Comparison of ENCODE assay signal across 8 mouse cellular contexts in genomic region chr1:166048230-166048911, GRCm38 (mm10). TPM values are rescaled to one million over a fixed set of nuclear protein-coding genes. Genes with fewer than 3 reads are reported as not detected.
DNase-seq lines count a peak whose midpoint lies in the region; ATAC-seq lines count a peak whose summit lies in the region.

No protein-coding gene starts in this region.

- peak overlapping the region; percentile 94 for H3K4me2 ChIP-seq in embryonic facial prominence, embryonic 13.5 days
- H3K4me2 ChIP-seq in stomach, embryonic 16.5 days (ENCODE audit: low read depth, low read length): peak overlapping the region; percentile 84

- no peaks in the 10 kb centered on the region for H3K36me3 ChIP-seq in embryonic facial prominence, embryonic 13.5 days
- no peaks in the 10 kb centered on the region for H3K36me3 ChIP-seq in stomach, embryonic 16.5 days (ENCODE audit: control insufficient read depth, insufficient read depth, low read length)

- peaks cover 43% of the 10 kb centered on the region for H3K4me1 ChIP-seq in embryonic facial prominence, embryonic 13.5 days
- H3K4me1 ChIP-seq in stomach, embryonic 16.5 days (ENCODE audit: control insufficient read depth, insufficient read depth, low read length): peaks cover 17% of the 10 kb centered on the region; the same call in 1 of the 2 replicates

- ATAC-seq in embryonic facial prominence, embryonic 13.5 days (ENCODE audit: insufficient number of reproducible peaks, insufficient read depth, low FRiP score, low TSS enrichment, low read depth): no peak
- ATAC-seq in inflammation-experienced regulatory T-cells, adult 6 months: peak; percentile 62
- peak; percentile 53 for ATAC-seq in megakaryocyte, adult 5-6 weeks (ENCODE audit: poor library complexity, severe bottlenecking)
- ATAC-seq in stomach, embryonic 16.5 days (ENCODE audit: insufficient read depth, low FRiP score): no peak
- no peak for ATAC-seq in erythroblast, adult 5-6 weeks (replicated peaks; ENCODE audit: low FRiP score, poor library complexity, severe bottlenecking)

- H3K9ac ChIP-seq in embryonic facial prominence, embryonic 13.5 days: peak overlapping the region; percentile 64
- peak overlapping the region; percentile 61 for H3K9ac ChIP-seq in stomach, embryonic 16.5 days (ENCODE audit: low read length)

- peak overlapping the region; percentile 48 for H3K27ac ChIP-seq in embryonic facial prominence, embryonic 13.5 days
- H3K27ac ChIP-seq in stomach, embryonic 16.5 days (ENCODE audit: low read length): no peak overlapping the region

- WGBS in embryonic facial prominence, embryonic 13.5 days: under 1% methylated on average over 23 of the region's 23 CpGs
- WGBS in stomach, embryonic 16.5 days: 2% methylated on average over 23 of the region's 23 CpGs

- no peaks in the 10 kb centered on the region for H3K9me3 ChIP-seq in embryonic facial prominence, embryonic 13.5 days
- no peaks in the 10 kb centered on the region for H3K9me3 ChIP-seq in stomach, embryonic 16.5 days (replicated peaks; ENCODE audit: control insufficient read depth, low read length)

- peak overlapping the region; percentile 44 for H3K4me3 ChIP-seq in embryonic facial prominence, embryonic 13.5 days
- H3K4me3 ChIP-seq in stomach, embryonic 16.5 days (replicated peaks; ENCODE audit: low read length): peak overlapping the region; percentile 47

- H3K27me3 ChIP-seq in embryonic facial prominence, embryonic 13.5 days: peaks cover 21% of the 10 kb centered on the region
- 0 out of 2 replicates have a peak, but pooled peaks cover 3% of the 10 kb centered on the region for H3K27me3 ChIP-seq in stomach, embryonic 16.5 days (ENCODE audit: control insufficient read depth, insufficient read depth, low read length)

- peak; percentile 14 to 25 for DNase-seq in cerebellum, postnatal 10 days
- DNase-seq in cerebellum, postnatal 14 days: no peak
- peak; percentile 59 for DNase-seq in CD4-positive, CD25-positive, alpha-beta regulatory T cell, adult 2 months (ENCODE audit: low read depth, low spot score)

RNA-seq across cellular contexts. Expression of gene Pou2f1, which starts 45.9 kb away (rescaled TPM):
- 10.4 and 12.2 TPM in 2 replicates for polyA plus RNA-seq in embryonic facial prominence, embryonic 13.5 days (2015; fragmentation: Nextera tagmentation; extraction: Ambion mirVana)
- 10 to 100 TPM; 26.0 to 60.8 (median 47.6) TPM for polyA plus RNA-seq in inflammation-experienced regulatory T-cells, adult 6 months (2017; shearing (Covaris generic))
- 21.9 and 25.6 TPM in 2 replicates for total RNA-seq in megakaryocyte, adult 5-6 weeks (2015)
- total RNA-seq in megakaryocyte, adult 5-6 weeks (2017): 12.9 and 18.1 TPM in 2 replicates
- 9.4 and 10.2 TPM in 2 replicates for polyA plus RNA-seq in stomach, embryonic 16.5 days (2015; fragmentation: Nextera tagmentation; extraction: Ambion mirVana)
- total RNA-seq in erythroblast, adult 5-6 weeks (2015; ENCODE audit: low replicate concordance): 15.7 and 22.1 TPM in 2 replicates
- total RNA-seq in erythroblast, adult 5-6 weeks (2017; ENCODE audit: low replicate concordance): 13.9 and 14.8 TPM in 2 replicates

Comparison
In these comparisons a context has a peak if more than half of its experiments do, and no peak if none do; other contexts are left out.
1. DNase-seq: peak in cerebellum, postnatal 10 days (2 of 2) and CD4-positive, CD25-positive, alpha-beta regulatory T cell, adult 2 months (single experiment); none in cerebellum, postnatal 14 days (0 of 2).
2. ATAC-seq: peak in inflammation-experienced regulatory T-cells, adult 6 months (single experiment) and megakaryocyte, adult 5-6 weeks (single experiment); none in embryonic facial prominence, embryonic 13.5 days (single experiment), stomach, embryonic 16.5 days (single experiment) and erythroblast, adult 5-6 weeks (single experiment).